Mouse (Mus musculus): ENCODE data around the gene Srsf6. TPM values are rescaled to one million over a fixed set of nuclear protein-coding genes. Genes with fewer than 3 reads are reported as not detected.
A peak's percentile ranks its signal among the peaks of the same experiment; 100 is the strongest.

Gene Srsf6
- polyA plus RNA-seq, 1 experiment from 2014 or later, result 124 TPM

DNA sequence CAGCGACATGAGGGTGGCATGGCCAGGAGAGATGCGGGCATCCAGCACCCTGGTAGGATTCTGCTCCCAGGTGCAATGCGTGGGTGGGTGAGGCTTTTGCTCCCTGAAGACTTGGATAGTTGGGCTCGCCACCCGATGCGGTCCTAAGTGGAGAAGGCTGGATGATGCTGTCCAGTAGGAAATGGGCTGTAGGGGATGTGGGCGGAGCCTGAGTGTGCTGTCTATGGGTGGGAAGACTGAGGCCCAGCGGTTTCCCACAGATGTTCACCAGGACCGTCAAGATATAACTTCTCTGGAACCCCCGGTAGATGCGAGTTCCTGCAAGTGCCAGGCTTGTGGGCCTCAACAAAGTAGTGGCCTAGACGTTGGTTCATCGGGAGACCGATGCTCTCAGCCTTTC is 16.9 kb downstream of the Srsf6 start:
- no peaks in the 10 kb centered on the region for H3K36me3 ChIP-seq (ENCODE audit: control insufficient read depth, insufficient read depth, low read length)
- ATAC-seq (ENCODE audit: insufficient number of reproducible peaks, insufficient read depth, low FRiP score, low read depth), result no peak

DNA sequence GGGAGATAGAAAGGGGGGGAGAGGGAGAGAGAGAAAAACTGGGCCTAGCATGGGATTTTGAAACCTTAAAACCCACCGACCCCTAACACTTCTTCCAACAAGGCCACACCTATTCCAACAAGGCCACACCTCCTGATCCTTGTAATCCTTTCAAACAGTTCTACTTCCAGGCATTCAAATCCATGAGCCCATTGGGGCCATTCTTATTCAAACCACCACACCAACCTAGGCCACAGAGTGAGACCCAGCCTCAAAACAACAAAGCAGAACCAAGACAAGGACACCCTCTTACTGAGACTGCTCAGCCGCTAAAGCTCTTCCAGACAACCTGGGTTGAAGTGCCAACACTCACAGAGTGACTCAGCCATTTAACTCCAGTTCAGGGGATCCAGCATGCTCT is 19.4 kb downstream of the Srsf6 start:
- ATAC-seq (ENCODE audit: insufficient number of reproducible peaks, insufficient read depth, low FRiP score, low read depth), result no peak
- no peaks in the 10 kb centered on the region for H3K27me3 ChIP-seq (ENCODE audit: control insufficient read depth, insufficient read depth, low read length)
- H3K4me1 ChIP-seq (ENCODE audit: control insufficient read depth in 2 of 2, insufficient read depth in 2 of 2, low read length in 2 of 2), result peaks cover 0 to 2% of the 10 kb centered on the region in 2 experiments; a peak in 1 of 4 replicates
- no peak overlapping the region for H3K9ac ChIP-seq (ENCODE audit: low read length)
- H3K9me3 ChIP-seq (ENCODE audit: control insufficient read depth, low read length), result no peaks in the 10 kb centered on the region
- H3K4me3 ChIP-seq (ENCODE audit: control insufficient read depth in 1 of 2, insufficient read depth in 1 of 2, low read depth in 1 of 2, low read length in 2 of 2), result no peak overlapping the region
- 73% methylated on average over 2 of the region's 2 CpGs for WGBS
- H3K4me2 ChIP-seq (ENCODE audit: low read length), result no peak overlapping the region
- no peaks in the 10 kb centered on the region for H3K36me3 ChIP-seq (ENCODE audit: control insufficient read depth, insufficient read depth, low read length)
- H3K27ac ChIP-seq (replicated peaks in 1 of 2; ENCODE audit: control insufficient read depth in 1 of 2, insufficient read depth in 1 of 2, low read depth in 2 of 2, low read length in 2 of 2), result no peak overlapping the region

More for the DNA sequence above, 16.9 kb downstream of the Srsf6 start:
- Histone ChIP-seq H3K27ac (replicated peaks in 1 of 2; ENCODE audit: control insufficient read depth in 1 of 2, insufficient read depth in 1 of 2, low read depth in 2 of 2, low read length in 2 of 2) (no peak overlapping the region), H3K9ac (ENCODE audit: low read length) (no peak overlapping the region), H3K4me3 (ENCODE audit: control insufficient read depth in 1 of 2, insufficient read depth in 1 of 2, low read depth in 1 of 2, low read length in 2 of 2) (peak overlapping the region in 1 of 2 experiments; percentile 19; a peak in 2 of 4 replicates), H3K27me3 (ENCODE audit: control insufficient read depth, insufficient read depth, low read length) (peaks cover 12% of the 10 kb centered on the region; the same call in 1 of the 2 replicates), H3K4me2 (ENCODE audit: low read length) (peak overlapping the region; percentile 57), H3K9me3 (ENCODE audit: control insufficient read depth, low read length) (no peaks in the 10 kb centered on the region), H3K4me1 (ENCODE audit: control insufficient read depth in 2 of 2, insufficient read depth in 2 of 2, low read length in 2 of 2) (peaks cover 2 to 5% of the 10 kb centered on the region in 2 experiments; a peak in 3 of 4 replicates)
- WGBS, result 55% methylated on average over 14 of the region's 14 CpGs

DNA sequence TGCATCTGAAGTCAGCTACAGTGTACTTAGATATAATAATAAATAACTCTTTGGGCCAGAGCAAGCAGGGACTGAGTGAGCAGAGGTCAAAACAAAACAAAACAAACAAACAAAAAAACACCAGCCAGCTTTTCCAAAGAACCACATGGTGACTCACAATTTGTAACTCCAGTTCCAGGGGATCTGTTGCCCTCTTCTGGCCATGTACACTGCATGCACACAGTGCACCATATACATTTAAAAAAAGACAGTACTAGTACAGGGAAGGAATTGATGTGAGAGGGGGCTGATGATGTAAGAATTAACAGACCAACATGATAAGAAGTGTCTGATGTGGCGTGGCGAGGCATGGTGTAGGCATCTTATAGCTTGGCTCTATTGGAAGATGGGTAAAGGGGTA is 25.5 kb downstream of the Srsf6 start:
- Histone ChIP-seq H3K4me1 (ENCODE audit: control insufficient read depth in 2 of 2, insufficient read depth in 2 of 2, low read length in 2 of 2) (no peaks in the 10 kb centered on the region), H3K4me2 (ENCODE audit: low read length) (no peak overlapping the region), H3K4me3 (ENCODE audit: control insufficient read depth in 1 of 2, insufficient read depth in 1 of 2, low read depth in 1 of 2, low read length in 2 of 2) (no peak overlapping the region), H3K36me3 (ENCODE audit: control insufficient read depth, insufficient read depth, low read length) (no peaks in the 10 kb centered on the region), H3K27ac (replicated peaks in 1 of 2; ENCODE audit: control insufficient read depth in 1 of 2, insufficient read depth in 1 of 2, low read depth in 2 of 2, low read length in 2 of 2) (no peak overlapping the region), H3K27me3 (ENCODE audit: control insufficient read depth, insufficient read depth, low read length) (no peaks in the 10 kb centered on the region), H3K9me3 (ENCODE audit: control insufficient read depth, low read length) (no peaks in the 10 kb centered on the region), H3K9ac (ENCODE audit: low read length) (no peak overlapping the region)
- 89% methylated on average over 2 of the region's 2 CpGs for WGBS
- ATAC-seq (ENCODE audit: insufficient number of reproducible peaks, insufficient read depth, low FRiP score, low read depth), result no peak

DNA sequence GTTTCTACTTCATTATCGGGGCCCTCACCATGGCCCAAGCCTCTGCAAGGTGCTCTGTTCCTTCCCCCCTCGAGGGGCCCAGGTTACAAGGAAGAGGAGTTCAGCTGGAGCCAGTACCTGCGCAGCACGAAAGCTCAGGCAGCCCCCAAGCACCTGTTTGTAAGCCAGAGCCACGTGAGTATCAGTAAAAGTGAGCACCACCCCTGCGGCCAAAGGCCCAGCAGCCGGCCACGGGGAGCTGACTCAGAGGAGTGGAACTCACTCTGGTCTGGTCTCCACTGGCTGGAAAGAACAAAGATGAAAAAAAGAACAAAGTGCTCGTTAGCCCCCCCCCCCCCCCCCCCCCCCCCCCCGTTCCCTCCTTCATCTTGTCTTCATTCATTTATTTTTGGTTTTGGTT is 30.0 kb downstream of the Srsf6 start:
- ATAC-seq (ENCODE audit: insufficient number of reproducible peaks, insufficient read depth, low FRiP score, low read depth), result no peak
- Histone ChIP-seq H3K9me3 (ENCODE audit: control insufficient read depth, low read length) (no peaks in the 10 kb centered on the region), H3K27ac (replicated peaks in 1 of 2; ENCODE audit: control insufficient read depth in 1 of 2, insufficient read depth in 1 of 2, low read depth in 2 of 2, low read length in 2 of 2) (no peak overlapping the region), H3K36me3 (ENCODE audit: control insufficient read depth, insufficient read depth, low read length) (no peaks in the 10 kb centered on the region), H3K4me3 (ENCODE audit: control insufficient read depth in 1 of 2, insufficient read depth in 1 of 2, low read depth in 1 of 2, low read length in 2 of 2) (no peak overlapping the region), H3K4me1 (ENCODE audit: control insufficient read depth in 2 of 2, insufficient read depth in 2 of 2, low read length in 2 of 2) (no peaks in the 10 kb centered on the region), H3K9ac (ENCODE audit: low read length) (no peak overlapping the region), H3K27me3 (ENCODE audit: control insufficient read depth, insufficient read depth, low read length) (no peaks in the 10 kb centered on the region), H3K4me2 (ENCODE audit: low read length) (no peak overlapping the region)
- WGBS, result 65% methylated on average over 8 of the region's 10 CpGs

DNA sequence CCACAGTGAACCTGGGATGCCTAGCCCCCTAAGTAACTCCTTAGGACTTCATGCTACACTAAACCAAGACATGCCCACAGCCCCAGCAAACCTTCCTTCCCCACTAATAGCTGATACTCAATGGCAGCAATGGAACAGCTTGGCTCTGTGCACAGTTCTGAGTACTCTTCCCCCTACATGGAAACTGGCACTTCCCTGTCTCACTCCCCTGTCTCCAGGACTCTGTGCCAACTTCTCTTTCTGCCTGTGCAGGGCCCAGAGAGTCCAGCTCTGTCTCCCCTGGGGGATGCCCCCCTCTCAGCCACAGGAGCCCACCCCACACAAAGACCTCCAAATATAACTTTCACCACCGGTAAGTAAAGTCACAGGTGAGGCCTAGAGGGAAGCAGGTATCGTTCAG is 35.4 kb downstream of the Srsf6 start:
- no peaks in the 10 kb centered on the region for H3K36me3 ChIP-seq (ENCODE audit: control insufficient read depth, insufficient read depth, low read length)
- H3K4me1 ChIP-seq (ENCODE audit: control insufficient read depth in 2 of 2, insufficient read depth in 2 of 2, low read length in 2 of 2), result no peaks in the 10 kb centered on the region
- 77% methylated on average over 2 of the region's 2 CpGs for WGBS
- no peak overlapping the region for H3K9ac ChIP-seq (ENCODE audit: low read length)
- no peak overlapping the region for H3K4me3 ChIP-seq (ENCODE audit: control insufficient read depth in 1 of 2, insufficient read depth in 1 of 2, low read depth in 1 of 2, low read length in 2 of 2)
- no peaks in the 10 kb centered on the region for H3K27me3 ChIP-seq (ENCODE audit: control insufficient read depth, insufficient read depth, low read length)
- H3K27ac ChIP-seq (replicated peaks in 1 of 2; ENCODE audit: control insufficient read depth in 1 of 2, insufficient read depth in 1 of 2, low read depth in 2 of 2, low read length in 2 of 2), result no peak overlapping the region
- H3K4me2 ChIP-seq (ENCODE audit: low read length), result no peak overlapping the region
- H3K9me3 ChIP-seq (ENCODE audit: control insufficient read depth, low read length), result no peaks in the 10 kb centered on the region
- no peak for ATAC-seq (ENCODE audit: insufficient number of reproducible peaks, insufficient read depth, low FRiP score, low read depth)

DNA sequence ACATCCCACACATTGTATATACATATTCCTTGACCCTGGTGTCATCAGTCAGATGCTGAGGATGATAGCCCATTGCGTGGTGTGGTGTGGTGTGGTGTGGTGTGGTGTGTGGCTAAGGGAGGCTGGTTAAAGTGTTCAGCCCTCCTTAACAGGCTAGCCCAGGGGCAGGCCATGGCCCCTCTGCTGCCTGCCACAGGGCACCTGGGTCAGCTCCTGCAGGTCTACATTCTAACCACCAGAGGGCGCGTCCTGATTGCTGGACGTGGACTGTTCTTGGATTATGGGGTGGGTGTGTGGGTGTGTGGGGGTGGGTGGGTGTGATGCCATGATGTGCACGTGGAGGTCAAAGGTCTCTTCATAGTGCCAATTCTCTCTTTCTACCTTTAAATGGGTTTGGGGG is 37.0 kb downstream of the Srsf6 start:
- no peak overlapping the region for H3K9ac ChIP-seq (ENCODE audit: low read length)
- no peaks in the 10 kb centered on the region for H3K4me1 ChIP-seq (ENCODE audit: control insufficient read depth in 2 of 2, insufficient read depth in 2 of 2, low read length in 2 of 2)
- no peak overlapping the region for H3K4me2 ChIP-seq (ENCODE audit: low read length)
- no peaks in the 10 kb centered on the region for H3K27me3 ChIP-seq (ENCODE audit: control insufficient read depth, insufficient read depth, low read length)
- H3K36me3 ChIP-seq (ENCODE audit: control insufficient read depth, insufficient read depth, low read length), result no peaks in the 10 kb centered on the region
- WGBS, result 3% methylated on average over 5 of the region's 5 CpGs
- no peak overlapping the region for H3K4me3 ChIP-seq (ENCODE audit: control insufficient read depth in 1 of 2, insufficient read depth in 1 of 2, low read depth in 1 of 2, low read length in 2 of 2)
- ATAC-seq (ENCODE audit: insufficient number of reproducible peaks, insufficient read depth, low FRiP score, low read depth), result no peak
- no peaks in the 10 kb centered on the region for H3K9me3 ChIP-seq (ENCODE audit: control insufficient read depth, low read length)
- H3K27ac ChIP-seq (replicated peaks in 1 of 2; ENCODE audit: control insufficient read depth in 1 of 2, insufficient read depth in 1 of 2, low read depth in 2 of 2, low read length in 2 of 2), result no peak overlapping the region

DNA sequence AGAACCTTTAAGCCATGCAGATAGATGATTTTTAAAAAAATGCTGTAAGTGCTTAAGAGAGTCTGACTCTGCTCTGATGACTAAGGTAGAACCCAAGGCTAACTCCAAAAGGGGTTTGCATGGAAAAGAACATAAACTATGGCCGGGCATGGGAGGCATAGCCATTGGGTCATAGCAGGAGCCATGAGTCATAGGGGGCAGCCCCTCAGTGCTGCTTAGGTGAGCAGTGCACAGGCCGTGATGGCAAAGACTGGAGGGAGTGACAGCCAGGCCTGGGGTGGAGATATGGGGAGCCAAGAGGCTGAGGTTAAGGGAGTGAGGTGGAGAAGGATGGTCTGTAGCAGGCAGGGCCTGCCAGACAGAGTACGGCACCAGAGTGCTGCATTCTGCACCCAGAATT is 37.8 kb downstream of the Srsf6 start:
- Histone ChIP-seq H3K9ac (ENCODE audit: low read length) (no peak overlapping the region), H3K27ac (replicated peaks in 1 of 2; ENCODE audit: control insufficient read depth in 1 of 2, insufficient read depth in 1 of 2, low read depth in 2 of 2, low read length in 2 of 2) (no peak overlapping the region), H3K4me3 (ENCODE audit: control insufficient read depth in 1 of 2, insufficient read depth in 1 of 2, low read depth in 1 of 2, low read length in 2 of 2) (no peak overlapping the region), H3K4me2 (ENCODE audit: low read length) (no peak overlapping the region), H3K36me3 (ENCODE audit: control insufficient read depth, insufficient read depth, low read length) (no peaks in the 10 kb centered on the region), H3K9me3 (ENCODE audit: control insufficient read depth, low read length) (no peaks in the 10 kb centered on the region), H3K27me3 (ENCODE audit: control insufficient read depth, insufficient read depth, low read length) (no peaks in the 10 kb centered on the region), H3K4me1 (ENCODE audit: control insufficient read depth in 2 of 2, insufficient read depth in 2 of 2, low read length in 2 of 2) (no peaks in the 10 kb centered on the region)
- no peak for ATAC-seq (ENCODE audit: insufficient number of reproducible peaks, insufficient read depth, low FRiP score, low read depth)
- 65% methylated on average over 3 of the region's 3 CpGs for WGBS

DNA sequence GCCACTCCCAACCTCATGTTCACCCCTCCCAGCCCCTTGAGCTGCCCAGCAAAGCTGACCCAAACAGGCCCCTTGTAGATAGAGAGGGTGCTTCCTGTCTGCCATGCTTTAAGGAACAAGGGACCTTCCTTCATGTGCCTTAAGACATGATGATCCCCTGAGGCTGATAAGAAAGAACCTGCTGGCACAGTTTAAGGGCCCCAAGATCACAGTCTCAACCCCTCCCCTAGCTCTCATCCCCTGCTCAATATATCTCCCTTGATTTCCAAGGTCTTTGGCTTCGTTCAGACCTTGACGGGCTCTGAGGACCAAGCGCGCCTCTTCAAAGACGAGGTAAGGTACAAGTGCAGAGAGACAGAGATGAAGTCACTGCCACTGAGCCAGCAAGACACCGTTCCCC is 39.6 kb downstream of the Srsf6 start:
- Histone ChIP-seq H3K4me2 (ENCODE audit: low read length) (no peak overlapping the region), H3K36me3 (ENCODE audit: control insufficient read depth, insufficient read depth, low read length) (no peaks in the 10 kb centered on the region), H3K27ac (replicated peaks in 1 of 2; ENCODE audit: control insufficient read depth in 1 of 2, insufficient read depth in 1 of 2, low read depth in 2 of 2, low read length in 2 of 2) (no peak overlapping the region), H3K27me3 (ENCODE audit: control insufficient read depth, insufficient read depth, low read length) (no peaks in the 10 kb centered on the region), H3K9me3 (ENCODE audit: control insufficient read depth, low read length) (no peaks in the 10 kb centered on the region), H3K9ac (ENCODE audit: low read length) (no peak overlapping the region), H3K4me1 (ENCODE audit: control insufficient read depth in 2 of 2, insufficient read depth in 2 of 2, low read length in 2 of 2) (peaks cover 6 to 7% of the 10 kb centered on the region in 2 experiments; a peak in 3 of 4 replicates), H3K4me3 (ENCODE audit: control insufficient read depth in 1 of 2, insufficient read depth in 1 of 2, low read depth in 1 of 2, low read length in 2 of 2) (no peak overlapping the region)
- no peak for ATAC-seq (ENCODE audit: insufficient number of reproducible peaks, insufficient read depth, low FRiP score, low read depth)
- 73% methylated on average over 6 of the region's 6 CpGs for WGBS
